28 mouse cellular contexts compared by ENCODE assay signal in the genomic region with DNA sequence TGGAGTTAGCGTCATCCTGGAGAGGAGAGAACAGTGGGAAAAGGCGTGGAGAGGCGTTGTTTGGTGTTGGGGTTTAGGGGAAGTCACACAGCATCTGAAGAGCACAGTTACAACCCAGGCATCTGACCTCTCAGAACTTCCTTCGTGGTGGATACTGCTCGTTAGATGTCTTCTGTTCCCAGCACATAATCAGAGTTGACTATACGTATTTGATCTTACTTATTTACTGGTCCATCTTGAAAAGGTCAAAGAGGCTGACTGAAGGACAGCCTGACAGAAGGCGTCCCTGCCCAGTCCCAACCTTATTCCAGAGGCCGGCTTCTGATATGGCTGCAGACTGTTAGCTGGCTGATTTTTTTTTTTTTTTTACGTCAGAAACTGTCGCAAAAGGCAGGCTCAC.
"Had no signal": no experiment of that assay in that cellular context is flagged by ENCODE, and none has a peak within 500 bp of the region (broad histone marks: within the 10 kb centered on the region; RNA-seq: fewer than 3 reads in every experiment).

No protein-coding gene starts in this region.

- H3K4me3 ChIP-seq: left cerebral cortex, adult 2 months; limb, embryonic 10.5 days; limb, embryonic 12.5 days; limb, embryonic 13.5 days; limb, embryonic 15.5 days; liver, embryonic 12.5 days; liver, embryonic 13.5 days; liver, embryonic 15.5 days; megakaryocyte, embryonic 14.5 days; midbrain, embryonic 10.5 days; midbrain, embryonic 12.5 days; midbrain, embryonic 13.5 days; midbrain, embryonic 15.5 days; myocyte; neural tube, embryonic 12.5 days; neural tube, embryonic 13.5 days had no signal

- H3K9me3 ChIP-seq: limb, embryonic 10.5 days; limb, embryonic 12.5 days; limb, embryonic 13.5 days; limb, embryonic 15.5 days; liver, embryonic 12.5 days; liver, embryonic 13.5 days; liver, embryonic 15.5 days; megakaryocyte, embryonic 14.5 days; midbrain, embryonic 10.5 days; midbrain, embryonic 12.5 days; midbrain, embryonic 13.5 days; midbrain, embryonic 15.5 days; neural tube, embryonic 12.5 days; neural tube, embryonic 13.5 days had no signal

- H3K4me1 ChIP-seq: limb, embryonic 13.5 days; limb, embryonic 15.5 days; liver, embryonic 12.5 days; liver, embryonic 13.5 days; liver, embryonic 15.5 days; megakaryocyte, embryonic 14.5 days; neural tube, embryonic 12.5 days had no signal

- H3K9ac ChIP-seq: limb, embryonic 12.5 days; limb, embryonic 13.5 days; limb, embryonic 15.5 days; liver, embryonic 12.5 days; liver, embryonic 13.5 days; liver, embryonic 14.5 days; liver, embryonic 15.5 days; liver, postnatal 0 days; midbrain, embryonic 12.5 days; midbrain, embryonic 13.5 days; midbrain, embryonic 15.5 days; neural tube, embryonic 12.5 days; neural tube, embryonic 13.5 days had no signal

- ATAC-seq: liver, embryonic 12.5 days; liver, postnatal 0 days; midbrain, embryonic 13.5 days; midbrain, embryonic 15.5 days; midbrain, embryonic 16.5 days had no signal

- H3K36me3 ChIP-seq: limb, embryonic 10.5 days; limb, embryonic 12.5 days; limb, embryonic 13.5 days; limb, embryonic 15.5 days; liver, embryonic 12.5 days; liver, embryonic 13.5 days; liver, embryonic 15.5 days; midbrain, embryonic 10.5 days; midbrain, embryonic 12.5 days; midbrain, embryonic 13.5 days; midbrain, embryonic 15.5 days; neural tube, embryonic 12.5 days; neural tube, embryonic 13.5 days had no signal

- H3K27me3 ChIP-seq: liver, embryonic 12.5 days; liver, embryonic 13.5 days; liver, embryonic 15.5 days; megakaryocyte, embryonic 14.5 days; neural tube, embryonic 12.5 days; neural tube, embryonic 13.5 days had no signal

- DNase-seq: layer of hippocampus, postnatal 36 days; left cerebral cortex, postnatal 4 days; liver; liver, embryonic 13.5 days; liver, postnatal 0 days; lung, adult 2 months; lung, postnatal 14 days; midbrain, embryonic 14.5 days had no signal

- H3K27ac ChIP-seq: left cerebral cortex, adult 2 months; limb, embryonic 10.5 days; limb, embryonic 12.5 days; limb, embryonic 13.5 days; limb, embryonic 15.5 days; liver, embryonic 12.5 days; liver, embryonic 13.5 days; liver, embryonic 14.5 days; liver, embryonic 15.5 days; macrophage; midbrain, embryonic 10.5 days; midbrain, embryonic 12.5 days; midbrain, embryonic 13.5 days; midbrain, embryonic 15.5 days; neural tube, embryonic 12.5 days; neural tube, embryonic 13.5 days had no signal

- H3K4me2 ChIP-seq: limb, embryonic 12.5 days; limb, embryonic 13.5 days; limb, embryonic 15.5 days; liver, embryonic 11.5 days; liver, embryonic 12.5 days; liver, embryonic 13.5 days; liver, embryonic 15.5 days; midbrain, embryonic 11.5 days; midbrain, embryonic 12.5 days; midbrain, embryonic 13.5 days; midbrain, embryonic 15.5 days; neural tube, embryonic 12.5 days; neural tube, embryonic 13.5 days had no signal
